9 mouse cellular contexts compared by ENCODE assay signal in genomic region chr14:50897374-50897765, GRCm38 (mm10). TPM values are rescaled to one million over a fixed set of nuclear protein-coding genes. Genes with fewer than 3 reads are reported as not detected.
DNase-seq lines count a peak whose midpoint lies in the region; ATAC-seq and TF ChIP-seq lines count a peak whose summit lies in the region.
"Had no signal": no experiment of that assay in that cellular context is flagged by ENCODE, and none has a peak within 500 bp of the region (broad histone marks: within the 10 kb centered on the region; RNA-seq: fewer than 3 reads in every experiment).

Klhl33 (minus strand) TSS chr14:50897507.

- peak within 1 kb of the TSS; percentile 71 for H3K4me3 ChIP-seq in left cerebral cortex, adult 2 months
- peak within 1 kb of the TSS; percentile 43 for H3K4me3 ChIP-seq in embryonic facial prominence, embryonic 12.5 days
- peak within 1 kb of the TSS; percentile 44 to 45 for H3K4me3 ChIP-seq in heart, embryonic 14.5 days (ENCODE audit: control insufficient read depth in 1 of 2, insufficient read depth in 1 of 2, low read depth in 1 of 2, low read length in 2 of 2)
- H3K4me3 ChIP-seq in liver, embryonic 14.5 days (ENCODE audit: insufficient read depth in 1 of 2, low read depth in 2 of 2, low read length in 2 of 2) = peak within 1 kb of the TSS; percentile 2 to 38
- H3K4me3 ChIP-seq in small intestine, adult 2 months (ENCODE audit: low read depth, low read length) = peak within 1 kb of the TSS; percentile 57

- no peak for DNase-seq in left cerebral cortex, adult 2 months (ENCODE audit: extremely low spot score in 1 of 2, low spot score in 2 of 2)
- no peak for DNase-seq in left cerebral cortex, postnatal 10 days (ENCODE audit: extremely low spot score in 1 of 2, low spot score in 2 of 2)
- DNase-seq in liver, embryonic 14.5 days (ENCODE audit: low read depth in 3 of 3, low spot score in 3 of 3) = no peak
- DNase-seq in spleen, adult 18-20 months = no peak

- peak within 1 kb of the TSS; percentile 80 for H3K27ac ChIP-seq in left cerebral cortex, adult 2 months
- no peak within 1 kb of the TSS for H3K27ac ChIP-seq in embryonic facial prominence, embryonic 12.5 days
- H3K27ac ChIP-seq in heart, embryonic 14.5 days (replicated peaks in 1 of 2; ENCODE audit: control insufficient read depth in 1 of 2, insufficient read depth in 1 of 2, low read depth in 2 of 2, low read length in 2 of 2) = no peak within 1 kb of the TSS
- no peak within 1 kb of the TSS for H3K27ac ChIP-seq in liver, embryonic 14.5 days
- H3K27ac ChIP-seq in small intestine, adult 2 months (ENCODE audit: insufficient read depth, low read depth, low read length) = peak within 1 kb of the TSS; percentile 65

- H3K9me3 ChIP-seq in embryonic facial prominence, embryonic 12.5 days = no peaks in the 10 kb centered on the region
- no peaks in the 10 kb centered on the region for H3K9me3 ChIP-seq in heart, embryonic 14.5 days (ENCODE audit: control insufficient read depth, low read length)
- H3K9me3 ChIP-seq in liver, embryonic 14.5 days (ENCODE audit: control insufficient read depth, low read length) = no peaks in the 10 kb centered on the region

- TF ChIP-seq POLR2A in small intestine, adult 2 months (IDR thresholded peaks at IDR 0.05; ENCODE audit: low read depth, low read length) = no peak

- peaks cover 9% of the 10 kb centered on the region for H3K4me1 ChIP-seq in embryonic facial prominence, embryonic 12.5 days
- H3K4me1 ChIP-seq in heart, embryonic 14.5 days (ENCODE audit: control insufficient read depth in 2 of 2, insufficient read depth in 2 of 2, low read length in 2 of 2) = peaks cover 9 to 11% of the 10 kb centered on the region in 2 experiments; a peak in 3 of 4 replicates
- peaks cover 0 to 2% of the 10 kb centered on the region in 2 experiments; a peak in 1 of 4 replicates for H3K4me1 ChIP-seq in liver, embryonic 14.5 days (replicated peaks; ENCODE audit: control insufficient read depth in 2 of 2, insufficient read depth in 2 of 2, low read length in 1 of 2)
- H3K4me1 ChIP-seq in small intestine, adult 2 months (ENCODE audit: control insufficient read depth, insufficient read depth, insufficient read length, low read length) = peaks cover 15% of the 10 kb centered on the region

- 32% methylated on average over 7 of the region's 7 CpGs for WGBS in embryonic facial prominence, embryonic 12.5 days
- 27% methylated on average over 7 of the region's 7 CpGs for WGBS in heart, embryonic 14.5 days
- WGBS in liver, embryonic 14.5 days (ENCODE audit: insufficient replicate concordance) = 34% methylated on average over 7 of the region's 7 CpGs
- WGBS in small intestine, adult 2 months = 72% methylated on average over 7 of the region's 7 CpGs

- peak within 1 kb of the TSS; percentile 84 for H3K4me2 ChIP-seq in embryonic facial prominence, embryonic 12.5 days (replicated peaks)
- H3K4me2 ChIP-seq in heart, embryonic 14.5 days (ENCODE audit: low read length) = peak within 1 kb of the TSS; percentile 92
- H3K4me2 ChIP-seq in liver, embryonic 14.5 days (ENCODE audit: low read depth) = peak within 1 kb of the TSS; percentile 60

- H3K9ac ChIP-seq in embryonic facial prominence, embryonic 12.5 days = peak within 1 kb of the TSS; percentile 59
- H3K9ac ChIP-seq in heart, embryonic 14.5 days (ENCODE audit: low read length) = peak within 1 kb of the TSS; percentile 58
- peak within 1 kb of the TSS; percentile 9; the same call in 1 of the 2 replicates for H3K9ac ChIP-seq in liver, embryonic 14.5 days (replicated peaks)

- intact Hi-C loops in left cerebral cortex, adult 2 months (cut with DNase I) = no loop called here
- intact Hi-C loops in left cerebral cortex, postnatal 10 days (cut with DNase I) = no loop called here

- TF ChIP-seq CTCF in left cerebral cortex, adult 2 months (IDR thresholded peaks at IDR 0.05) = no peak
- TF ChIP-seq CTCF in liver, embryonic 14.5 days (IDR thresholded peaks at IDR 0.05; ENCODE audit: low read depth) = no peak
- no peak for TF ChIP-seq CTCF in small intestine, adult 2 months (IDR thresholded peaks at IDR 0.05; ENCODE audit: extremely low read depth, insufficient read length, insufficient replicate concordance, low read depth, low read length)

- H3K36me3 ChIP-seq in embryonic facial prominence, embryonic 12.5 days = no peaks in the 10 kb centered on the region
- no peaks in the 10 kb centered on the region for H3K36me3 ChIP-seq in heart, embryonic 14.5 days (ENCODE audit: control insufficient read depth, insufficient read depth, low read length)
- H3K36me3 ChIP-seq in liver, embryonic 14.5 days (replicated peaks; ENCODE audit: control insufficient read depth, insufficient read depth, low read depth) = no peaks in the 10 kb centered on the region
- no peaks in the 10 kb centered on the region for H3K36me3 ChIP-seq in small intestine, adult 2 months (ENCODE audit: control insufficient read depth, insufficient read depth, low read length)

- ATAC-seq in embryonic facial prominence, embryonic 12.5 days (ENCODE audit: insufficient number of reproducible peaks, insufficient read depth, low FRiP score, low TSS enrichment) = no peak
- no peak for ATAC-seq in heart, embryonic 14.5 days (ENCODE audit: insufficient number of reproducible peaks, insufficient read depth, low FRiP score, low read depth)
- no peak for ATAC-seq in liver, embryonic 14.5 days (ENCODE audit: insufficient read depth)
- ATAC-seq in monocyte, adult 5-6 weeks (replicated peaks; ENCODE audit: insufficient number of reproducible peaks, low FRiP score, low TSS enrichment, poor library complexity, severe bottlenecking) = no peak

- H3K27me3 ChIP-seq in embryonic facial prominence, embryonic 12.5 days = peaks cover 14% of the 10 kb centered on the region
- peaks cover 11% of the 10 kb centered on the region for H3K27me3 ChIP-seq in heart, embryonic 14.5 days (ENCODE audit: control insufficient read depth, insufficient read depth, low read length)
- peaks cover 9% of the 10 kb centered on the region for H3K27me3 ChIP-seq in liver, embryonic 14.5 days (ENCODE audit: control insufficient read depth, insufficient read depth, low read length)
- H3K27me3 ChIP-seq in small intestine, adult 2 months (ENCODE audit: control insufficient read depth, insufficient read depth, low read length) = no peaks in the 10 kb centered on the region

- TF ChIP-seq EP300 in liver, embryonic 14.5 days (IDR thresholded peaks at IDR 0.05; ENCODE audit: low read depth) = no peak

RNA-seq across cellular contexts. Expression of gene Klhl33, which starts in this region (rescaled TPM):
- 1 to 10 TPM; 4.8 to 6.4 TPM for total RNA-seq in left cerebral cortex, adult 2 months (2021)
- 1 to 10 TPM; 1.4 to 2.1 TPM for total RNA-seq in left cerebral cortex, postnatal 10 days (2021)
- polyA plus RNA-seq in embryonic facial prominence, embryonic 12.5 days (2016; fragmentation: Nextera tagmentation; extraction: Ambion mirVana) = 0.22 and 0.46 TPM in 2 replicates
- polyA plus RNA-seq in heart, embryonic 14.5 days (2014; fragmentation: Nextera tagmentation; extraction: Ambion mirVana) = 0.11 and 0.26 TPM in 2 replicates
- polyA plus RNA-seq in liver, embryonic 14.5 days (2012; rRNA removed) = 0.12 and 0.16 TPM in 2 replicates
- 0.08 and 0.15 TPM in 2 replicates for polyA plus RNA-seq in liver, embryonic 14.5 days (2014; fragmentation: Nextera tagmentation; extraction: Ambion mirVana)
- polyA plus RNA-seq in small intestine, adult 2 months (2012; rRNA removed) = 0.29 and 1.7 TPM in 2 replicates
- total RNA-seq in monocyte, adult 5-6 weeks (2017) = not detected in 3 replicates
- total RNA-seq: MEL had no signal

Comparison
In these comparisons a context has a peak if more than half of its experiments do, and no peak if none do; other contexts are left out.
1. H3K27ac ChIP-seq: peak in left cerebral cortex, adult 2 months (single experiment) and small intestine, adult 2 months (single experiment); none in embryonic facial prominence, embryonic 12.5 days (single experiment), heart, embryonic 14.5 days (0 of 2) and liver, embryonic 14.5 days (single experiment).
2. H3K4me3 ChIP-seq: peak in every context shown above with its lines; median percentile 71 in left cerebral cortex, adult 2 months; 57 in small intestine, adult 2 months; 44 in heart, embryonic 14.5 days; 43 in embryonic facial prominence, embryonic 12.5 days; 20 in liver, embryonic 14.5 days.
3. H3K9ac ChIP-seq: peak in every context shown above with its lines; median percentile 59 in embryonic facial prominence, embryonic 12.5 days; 58 in heart, embryonic 14.5 days; 9 in liver, embryonic 14.5 days.
4. Peak in every context shown above with its lines, with median percentiles within 50 percentile points of each other: H3K4me2 ChIP-seq.